Mouse (Mus musculus) midbrain, postnatal 0 days (tissue): ENCODE results near the gene Ptpn18. TPM values are rescaled to one million over a fixed set of nuclear protein-coding genes. Genes with fewer than 3 reads are reported as not detected.

ENCODE experiments used
- ATAC-seq: fragments of 200-750 bp; cut with Nextera tagmentation; 2 replicates; pipeline ENCODE4 v1.8.0; 2017; ENCODE audit warnings: moderate number of reproducible peaks, mild to moderate bottlenecking, moderate TSS enrichment, moderate library complexity; ENCODE audit not compliant: low FRiP score
- DNase-seq: peaks from one replicate; pipeline ENCODE4 v3.0.0-alpha.2; 2015; ENCODE audit warnings: low spot score
- H3K27ac ChIP-seq: fragments of 300-500 bp; sonication (generic); 2 replicates; pipeline ENCODE4 v1.5.1; 2014; ENCODE audit warnings: low read depth, mild to moderate bottlenecking, low read length, mixed read lengths
- H3K27me3 ChIP-seq: fragments of 300-500 bp; sonication (generic); 2 replicates; pipeline ENCODE4 v1.6.1; 2014; ENCODE audit warnings: low read length, control low read depth, mixed read lengths; ENCODE audit not compliant: insufficient read depth
- H3K36me3 ChIP-seq: fragments of 300-500 bp; sonication (generic); 2 replicates; pipeline ENCODE4 v1.6.1; 2014; ENCODE audit warnings: low read length, control low read depth, mixed read lengths; ENCODE audit not compliant: insufficient read depth
- H3K4me1 ChIP-seq: fragments of 300-500 bp; sonication (generic); 2 replicates; pipeline ENCODE4 v1.6.1; 2014; ENCODE audit warnings: mild to moderate bottlenecking, control low read depth, antibody characterized with exemption, low read length, mixed read lengths; ENCODE audit not compliant: insufficient read depth
- H3K4me2 ChIP-seq: fragments of 300-500 bp; sonication (generic); 2 replicates; pipeline ENCODE4 v1.6.1; 2014; ENCODE audit warnings: low read depth, mild to moderate bottlenecking, low read length, mixed read lengths; ENCODE audit not compliant: poor library complexity, severe bottlenecking
- H3K4me3 ChIP-seq: fragments of 300-500 bp; sonication (generic); 2 replicates; pipeline ENCODE4 v1.5.1; 2014; ENCODE audit warnings: low read depth, mild to moderate bottlenecking, low read length, moderate library complexity
- H3K9ac ChIP-seq: fragments of 300-500 bp; sonication (generic); replicated peaks from 2 replicates; pipeline ENCODE4 v1.6.1; 2014; ENCODE audit warnings: mild to moderate bottlenecking, low read length, moderate library complexity, mixed read lengths; ENCODE audit not compliant: poor library complexity, severe bottlenecking
- H3K9me3 ChIP-seq: fragments of 300-500 bp; sonication (generic); 2 replicates; pipeline ENCODE4 v1.6.1; 2016; ENCODE audit warnings: low read length, control low read depth
- CTCF ChIP-seq: IDR thresholded peaks from 2 replicates; pipeline ENCODE4 v1.5.1; 2016; ENCODE audit warnings: antibody characterized with exemption, mild to moderate bottlenecking
- WGBS: fragments of 180-500 bp; shearing (Covaris S2); extraction: QIAGEN DNeasy Blood & Tissue Kit; methylation state at CpG from one replicate; pipeline ENCODE4 v1.1.7; 2014; 5-methylcytosine and 5-hydroxymethylcytosine counted together
- polyA plus RNA-seq: library from polyadenylated mRNA; unstranded; fragments of >200 nt; fragmentation: Nextera tagmentation; extraction: Ambion mirVana; gene quantifications from 2 replicates; pipeline ENCODE4 v1.2.1, GENCODE M21; 2015
- total RNA-seq: library from RNA; depleted of rRNA; stranded (reverse); fragments of >200 nt; gene quantifications from 2 replicates; pipeline ENCODE4 v1.2.3, GENCODE M21; 2014

The Ptpn18 gene
- total and polyA plus RNA-seq, 2 experiments from 2014 or later, result 4.7 to 5.6 TPM

GRCm38 (mm10) chr1:34505307-34505706 lies 45.7 kb downstream of the Ptpn18 start:
- Histone ChIP-seq H3K4me2 (no peak overlapping the region), H3K27me3 (no peaks in the 10 kb centered on the region), H3K4me1 (no peaks in the 10 kb centered on the region), H3K27ac (no peak overlapping the region), H3K9ac (no peak overlapping the region), H3K9me3 (no peaks in the 10 kb centered on the region), H3K4me3 (no peak overlapping the region), H3K36me3 (no peaks in the 10 kb centered on the region)
- WGBS, result 70% methylated on average over 7 of the region's 7 CpGs
- ATAC-seq (no peak), DNase-seq (no peak)
- TF ChIP-seq CTCF, result no peak

- H3K4me1 ChIP-seq, result no peaks in the 10 kb centered on the region
- H3K4me2 ChIP-seq, result no peak overlapping the region
- H3K4me3 ChIP-seq, result no peak overlapping the region
- no peaks in the 10 kb centered on the region for H3K27me3 ChIP-seq
- no peak overlapping the region for H3K9ac ChIP-seq
- no peak for TF ChIP-seq CTCF
- no peak for DNase-seq
- ATAC-seq, result no peak
- H3K9me3 ChIP-seq, result no peaks in the 10 kb centered on the region
- no peak overlapping the region for H3K27ac ChIP-seq
- WGBS, result 84% methylated on average over 4 of the region's 4 CpGs
- no peaks in the 10 kb centered on the region for H3K36me3 ChIP-seq
These were observed 46.5 kb downstream of the Ptpn18 start for GRCm38 (mm10) chr1:34505970-34506551.

DNA sequence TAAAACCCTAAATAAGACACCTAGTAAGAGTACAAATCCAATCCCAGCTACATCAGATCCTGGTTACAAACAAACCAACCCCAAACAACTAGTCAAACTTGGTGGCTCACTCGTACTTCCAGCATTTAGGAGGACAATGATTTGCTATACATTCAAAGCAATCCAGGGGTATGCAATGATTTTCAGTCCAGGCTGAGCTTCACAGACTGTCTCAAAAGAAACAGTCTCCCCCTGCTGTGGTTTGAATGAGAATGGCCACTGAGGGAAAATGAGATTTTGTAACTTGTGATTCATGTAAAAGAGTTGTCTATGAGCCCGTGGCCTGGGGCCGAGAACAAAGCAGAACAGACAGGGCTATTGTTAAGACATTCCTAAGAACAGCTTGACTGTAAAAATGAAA lies 48.4 kb downstream of the Ptpn18 start:
- ATAC-seq (no peak), DNase-seq (no peak)
- H3K9me3 ChIP-seq, result no peaks in the 10 kb centered on the region
- no peaks in the 10 kb centered on the region for H3K36me3 ChIP-seq
- no peaks in the 10 kb centered on the region for H3K27me3 ChIP-seq
- H3K4me3 ChIP-seq, result no peak overlapping the region
- WGBS, result 64% methylated on average over 3 of the region's 3 CpGs
- no peak for TF ChIP-seq CTCF
- H3K4me2 ChIP-seq, result no peak overlapping the region
- no peak overlapping the region for H3K9ac ChIP-seq
- no peak overlapping the region for H3K27ac ChIP-seq
- no peaks in the 10 kb centered on the region for H3K4me1 ChIP-seq

GRCm38 (mm10) chr1:34510575-34510981 lies 51.0 kb downstream of the Ptpn18 start:
- DNase-seq, result no peak
- H3K4me2 ChIP-seq, result 0 out of 2 replicates have a peak overlapping the region, but pooled peaks have one; percentile 9
- no peaks in the 10 kb centered on the region for H3K36me3 ChIP-seq
- TF ChIP-seq CTCF, result no peak
- ATAC-seq, result no peak
- no peak overlapping the region for H3K27ac ChIP-seq
- 8% methylated on average over 7 of the region's 7 CpGs for WGBS
- H3K9ac ChIP-seq, result no peak overlapping the region
- no peaks in the 10 kb centered on the region for H3K9me3 ChIP-seq
- H3K4me1 ChIP-seq, result no peaks in the 10 kb centered on the region
- H3K27me3 ChIP-seq, result no peaks in the 10 kb centered on the region
- H3K4me3 ChIP-seq, result no peak overlapping the region

DNA sequence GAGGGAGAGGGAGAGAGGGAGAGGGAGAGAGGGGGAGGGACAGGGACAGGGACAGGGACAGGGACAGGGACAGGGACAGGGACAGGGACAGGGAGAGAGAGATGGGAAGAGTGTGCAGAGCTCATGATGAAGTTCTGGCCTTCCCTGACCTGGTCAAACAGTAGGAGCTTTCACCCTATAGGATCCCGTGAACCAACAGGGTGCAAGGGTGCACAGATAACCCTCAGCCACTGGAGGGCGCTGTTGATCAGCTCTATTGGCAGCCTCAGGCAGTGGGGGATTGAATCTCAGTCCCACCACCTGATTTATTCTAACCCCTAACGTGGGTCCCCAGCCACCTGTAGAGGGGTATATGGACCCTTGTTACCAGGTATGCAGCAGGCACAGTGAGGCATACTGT lies 51.5 kb downstream of the Ptpn18 start:
- no peaks in the 10 kb centered on the region for H3K9me3 ChIP-seq
- H3K4me3 ChIP-seq, result no peak overlapping the region
- TF ChIP-seq CTCF, result peak; percentile 73
- H3K9ac ChIP-seq, result no peak overlapping the region
- ATAC-seq (no peak), DNase-seq (peak; percentile 51)
- no peak overlapping the region for H3K4me2 ChIP-seq
- no peak overlapping the region for H3K27ac ChIP-seq
- H3K36me3 ChIP-seq, result no peaks in the 10 kb centered on the region
- 3% methylated on average over 3 of the region's 3 CpGs for WGBS
- no peaks in the 10 kb centered on the region for H3K27me3 ChIP-seq
- no peaks in the 10 kb centered on the region for H3K4me1 ChIP-seq

GRCm38 (mm10) chr1:34513068-34513467 lies 53.5 kb downstream of the Ptpn18 start:
- DNase-seq (no peak), ATAC-seq (no peak)
- no peak overlapping the region for H3K4me2 ChIP-seq
- no peaks in the 10 kb centered on the region for H3K27me3 ChIP-seq
- H3K4me1 ChIP-seq, result no peaks in the 10 kb centered on the region
- no peak overlapping the region for H3K4me3 ChIP-seq
- 82% methylated on average over 4 of the region's 4 CpGs for WGBS
- no peak for TF ChIP-seq CTCF
- no peaks in the 10 kb centered on the region for H3K9me3 ChIP-seq
- no peak overlapping the region for H3K9ac ChIP-seq
- H3K27ac ChIP-seq, result no peak overlapping the region
- no peaks in the 10 kb centered on the region for H3K36me3 ChIP-seq
